Mouse (Mus musculus): ENCODE measurements at regions not wholly inside any gene's neighbourhood (a gene's known extent, or its start where the extent isn't known, plus 50 kb on each side); places are given as distances from the start of the nearest gene placed in this dataset.

DNA sequence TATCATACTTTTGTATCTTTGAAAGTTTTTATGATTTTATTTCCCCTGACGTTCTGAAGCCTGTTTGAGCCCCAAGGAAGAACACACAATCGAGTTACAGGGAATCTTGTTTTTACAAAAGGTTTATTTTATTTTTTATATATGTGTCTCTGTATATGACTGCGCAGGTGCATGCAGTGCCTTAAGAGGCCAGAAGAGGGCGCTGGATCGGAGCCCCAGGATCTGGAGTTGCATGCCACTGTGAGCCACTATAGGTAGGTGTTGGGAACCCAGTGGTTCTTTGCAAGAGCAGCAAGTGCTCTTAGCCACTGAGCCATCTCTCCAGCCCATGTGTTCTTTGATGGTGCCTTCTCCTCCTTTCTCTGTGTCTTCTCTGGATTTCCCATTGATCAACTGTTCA lies 292.3 kb downstream of the CK137956 start:
- no peaks in the 10 kb centered on the region for H3K36me3 ChIP-seq (ENCODE audit: control insufficient read depth, insufficient read depth, low read length)
- 38% methylated on average over 5 of the region's 5 CpGs for WGBS
- H3K9me3 ChIP-seq (ENCODE audit: control insufficient read depth, low read length) = no peaks in the 10 kb centered on the region
- no peak overlapping the region for H3K9ac ChIP-seq (ENCODE audit: low read length)
- no peaks in the 10 kb centered on the region for H3K27me3 ChIP-seq (ENCODE audit: control insufficient read depth, insufficient read depth, low read length)
- no peak for ATAC-seq (ENCODE audit: insufficient number of reproducible peaks, insufficient read depth, low FRiP score, low read depth)
- H3K4me2 ChIP-seq (ENCODE audit: low read length) = no peak overlapping the region
- H3K4me1 ChIP-seq (ENCODE audit: control insufficient read depth in 2 of 2, insufficient read depth in 2 of 2, low read length in 2 of 2) = no peaks in the 10 kb centered on the region
- no peak overlapping the region for H3K27ac ChIP-seq (replicated peaks in 1 of 2; ENCODE audit: control insufficient read depth in 1 of 2, insufficient read depth in 1 of 2, low read depth in 2 of 2, low read length in 2 of 2)
- no peak overlapping the region for H3K4me3 ChIP-seq (ENCODE audit: control insufficient read depth in 1 of 2, insufficient read depth in 1 of 2, low read depth in 1 of 2, low read length in 2 of 2)

DNA sequence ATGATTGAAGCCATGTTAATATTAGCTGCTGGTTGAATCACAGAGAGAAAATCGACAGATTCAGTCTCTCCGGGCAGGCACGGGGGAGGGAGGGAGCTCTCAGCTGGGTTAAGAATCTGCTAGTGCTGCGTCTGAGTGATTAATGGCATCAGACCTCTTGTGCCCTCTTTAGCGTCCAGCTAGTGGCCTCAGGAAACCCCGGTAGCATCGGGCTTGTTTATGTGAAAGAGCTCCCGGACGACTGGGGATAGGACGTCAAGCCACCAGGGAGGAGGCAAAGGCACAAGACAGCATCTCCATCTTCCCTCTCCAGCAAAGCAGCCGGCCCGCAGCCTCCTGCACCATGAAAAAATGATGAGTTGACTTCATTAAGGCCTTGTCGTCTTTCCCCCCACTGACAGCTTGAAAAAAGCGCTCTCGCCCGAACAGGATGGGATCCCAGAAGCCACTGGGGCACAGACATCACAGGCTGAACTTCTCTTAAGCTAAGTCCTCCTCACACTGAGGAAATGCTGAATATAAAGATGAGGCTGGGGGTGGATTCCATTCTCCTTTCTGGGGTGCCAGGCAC lies 294.9 kb downstream of the CK137956 start:
- H3K4me2 ChIP-seq (ENCODE audit: low read length) = no peak overlapping the region
- no peak overlapping the region for H3K4me3 ChIP-seq (ENCODE audit: control insufficient read depth in 1 of 2, insufficient read depth in 1 of 2, low read depth in 1 of 2, low read length in 2 of 2)
- H3K27me3 ChIP-seq (ENCODE audit: control insufficient read depth, insufficient read depth, low read length) = no peaks in the 10 kb centered on the region
- 61% methylated on average over 16 of the region's 16 CpGs for WGBS
- no peaks in the 10 kb centered on the region for H3K9me3 ChIP-seq (ENCODE audit: control insufficient read depth, low read length)
- H3K36me3 ChIP-seq (ENCODE audit: control insufficient read depth, insufficient read depth, low read length) = no peaks in the 10 kb centered on the region
- no peak overlapping the region for H3K9ac ChIP-seq (ENCODE audit: low read length)
- H3K27ac ChIP-seq (replicated peaks in 1 of 2; ENCODE audit: control insufficient read depth in 1 of 2, insufficient read depth in 1 of 2, low read depth in 2 of 2, low read length in 2 of 2) = no peak overlapping the region
- ATAC-seq (ENCODE audit: insufficient number of reproducible peaks, insufficient read depth, low FRiP score, low read depth) = no peak
- H3K4me1 ChIP-seq (ENCODE audit: control insufficient read depth in 2 of 2, insufficient read depth in 2 of 2, low read length in 2 of 2) = no peaks in the 10 kb centered on the region

DNA sequence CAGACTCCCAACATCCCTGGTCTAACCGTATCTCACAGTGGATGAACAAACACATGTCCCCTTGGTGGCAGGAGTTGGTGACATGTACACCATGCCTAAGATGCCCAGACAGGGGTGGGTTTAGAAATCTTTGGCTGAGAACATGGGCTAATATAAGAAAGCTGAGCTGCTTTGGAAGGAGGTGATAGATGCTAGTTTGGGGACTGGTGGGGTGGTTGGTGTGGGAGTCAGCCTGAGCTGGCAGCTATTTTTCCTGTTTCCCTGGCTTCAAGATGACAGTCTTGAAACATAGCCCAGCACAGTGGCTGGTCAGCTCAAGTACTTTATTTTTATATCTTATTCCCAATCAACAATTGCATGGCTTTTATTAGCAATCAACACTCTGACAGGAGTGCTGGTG lies 302.0 kb upstream of the Gjb5 start:
- Histone ChIP-seq H3K9ac (ENCODE audit: low read length) (no peak overlapping the region), H3K4me1 (ENCODE audit: control insufficient read depth in 2 of 2, insufficient read depth in 2 of 2, low read length in 2 of 2) (no peaks in the 10 kb centered on the region), H3K4me2 (ENCODE audit: low read length) (no peak overlapping the region), H3K9me3 (ENCODE audit: control insufficient read depth, low read length) (no peaks in the 10 kb centered on the region), H3K36me3 (ENCODE audit: control insufficient read depth, insufficient read depth, low read length) (no peaks in the 10 kb centered on the region), H3K4me3 (ENCODE audit: control insufficient read depth in 1 of 2, insufficient read depth in 1 of 2, low read depth in 1 of 2, low read length in 2 of 2) (no peak overlapping the region), H3K27ac (replicated peaks in 1 of 2; ENCODE audit: control insufficient read depth in 1 of 2, insufficient read depth in 1 of 2, low read depth in 2 of 2, low read length in 2 of 2) (no peak overlapping the region), H3K27me3 (ENCODE audit: control insufficient read depth, insufficient read depth, low read length) (no peaks in the 10 kb centered on the region)
- no peak for ATAC-seq (ENCODE audit: insufficient number of reproducible peaks, insufficient read depth, low FRiP score, low read depth)
- WGBS = 83% methylated on average over 1 of the region's 1 CpGs

DNA sequence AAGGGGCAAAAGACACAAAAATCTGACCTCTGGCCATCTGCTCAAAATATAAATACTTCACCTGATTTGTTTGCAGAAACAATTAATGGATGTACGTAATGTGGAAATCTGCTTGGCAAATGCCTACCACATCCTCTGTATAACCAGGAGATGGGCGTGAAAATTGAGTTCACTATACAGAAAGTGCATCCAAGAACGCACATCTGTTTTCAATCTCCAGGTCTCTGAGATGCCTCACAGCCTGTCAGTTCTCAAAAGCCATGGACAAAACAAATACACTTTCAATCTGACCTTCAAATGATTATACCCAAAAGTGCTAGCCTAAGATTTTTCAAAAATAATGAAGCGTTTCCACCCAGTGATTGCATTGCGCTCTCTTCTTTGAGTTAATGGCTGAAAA lies 293.6 kb upstream of the Gjb5 start:
- Histone ChIP-seq H3K27ac (replicated peaks in 1 of 2; ENCODE audit: control insufficient read depth in 1 of 2, insufficient read depth in 1 of 2, low read depth in 2 of 2, low read length in 2 of 2) (no peak overlapping the region), H3K9me3 (ENCODE audit: control insufficient read depth, low read length) (no peaks in the 10 kb centered on the region), H3K4me2 (ENCODE audit: low read length) (no peak overlapping the region), H3K36me3 (ENCODE audit: control insufficient read depth, insufficient read depth, low read length) (no peaks in the 10 kb centered on the region), H3K4me3 (ENCODE audit: control insufficient read depth in 1 of 2, insufficient read depth in 1 of 2, low read depth in 1 of 2, low read length in 2 of 2) (no peak overlapping the region), H3K27me3 (ENCODE audit: control insufficient read depth, insufficient read depth, low read length) (no peaks in the 10 kb centered on the region), H3K4me1 (ENCODE audit: control insufficient read depth in 2 of 2, insufficient read depth in 2 of 2, low read length in 2 of 2) (no peaks in the 10 kb centered on the region), H3K9ac (ENCODE audit: low read length) (no peak overlapping the region)
- 84% methylated on average over 5 of the region's 5 CpGs for WGBS
- no peak for ATAC-seq (ENCODE audit: insufficient number of reproducible peaks, insufficient read depth, low FRiP score, low read depth)

DNA sequence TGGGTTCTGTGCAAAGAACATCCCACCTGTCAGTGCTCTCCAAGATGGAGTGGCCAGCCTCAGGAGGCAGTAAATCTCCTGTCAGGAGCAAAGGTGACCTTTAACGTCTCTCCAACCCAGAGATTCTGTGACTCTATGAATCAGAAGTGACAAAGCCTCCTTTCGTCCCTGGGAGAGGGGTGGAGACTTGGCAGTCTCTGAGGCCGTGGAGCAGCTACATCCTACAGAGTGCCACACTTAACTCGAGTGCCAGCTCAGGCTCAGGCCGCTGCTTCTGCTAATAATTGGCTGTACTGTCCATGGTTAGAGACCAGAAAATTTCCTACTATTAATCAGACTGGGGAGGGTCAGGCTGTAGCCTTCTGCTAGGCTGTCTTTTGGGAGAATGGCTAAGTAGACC lies 290.0 kb upstream of the Gjb5 start:
- Histone ChIP-seq H3K4me1 (ENCODE audit: control insufficient read depth in 2 of 2, insufficient read depth in 2 of 2, low read length in 2 of 2) (no peaks in the 10 kb centered on the region), H3K4me3 (ENCODE audit: control insufficient read depth in 1 of 2, insufficient read depth in 1 of 2, low read depth in 1 of 2, low read length in 2 of 2) (no peak overlapping the region), H3K4me2 (ENCODE audit: low read length) (no peak overlapping the region), H3K27me3 (ENCODE audit: control insufficient read depth, insufficient read depth, low read length) (no peaks in the 10 kb centered on the region), H3K9me3 (ENCODE audit: control insufficient read depth, low read length) (no peaks in the 10 kb centered on the region), H3K9ac (ENCODE audit: low read length) (no peak overlapping the region), H3K27ac (replicated peaks in 1 of 2; ENCODE audit: control insufficient read depth in 1 of 2, insufficient read depth in 1 of 2, low read depth in 2 of 2, low read length in 2 of 2) (no peak overlapping the region), H3K36me3 (ENCODE audit: control insufficient read depth, insufficient read depth, low read length) (no peaks in the 10 kb centered on the region)
- no peak for ATAC-seq (ENCODE audit: insufficient number of reproducible peaks, insufficient read depth, low FRiP score, low read depth)
- WGBS = 53% methylated on average over 5 of the region's 5 CpGs

DNA sequence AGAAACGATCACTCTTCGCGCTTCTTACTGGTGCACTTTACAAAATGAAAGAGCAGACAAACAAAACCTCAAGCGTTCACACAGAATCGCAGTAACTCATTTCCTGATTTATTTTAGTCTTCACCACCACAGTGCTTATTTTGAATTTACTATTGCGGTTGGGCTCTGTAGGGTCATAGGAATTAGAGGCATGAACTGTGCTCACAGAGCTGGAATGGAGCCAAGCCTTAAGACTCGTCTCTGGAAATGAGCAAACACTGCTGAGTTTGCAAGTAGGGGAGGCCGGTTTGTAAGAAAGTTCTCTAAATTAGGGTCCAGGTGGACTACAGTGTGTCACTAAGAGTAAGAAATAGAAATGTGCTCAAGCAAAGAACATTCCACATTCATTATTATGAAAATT lies 289.2 kb upstream of the Gjb5 start:
- H3K9me3 ChIP-seq (ENCODE audit: control insufficient read depth, low read length) = no peaks in the 10 kb centered on the region
- no peak overlapping the region for H3K4me2 ChIP-seq (ENCODE audit: low read length)
- H3K36me3 ChIP-seq (ENCODE audit: control insufficient read depth, insufficient read depth, low read length) = no peaks in the 10 kb centered on the region
- H3K27me3 ChIP-seq (ENCODE audit: control insufficient read depth, insufficient read depth, low read length) = no peaks in the 10 kb centered on the region
- H3K4me3 ChIP-seq (ENCODE audit: control insufficient read depth in 1 of 2, insufficient read depth in 1 of 2, low read depth in 1 of 2, low read length in 2 of 2) = no peak overlapping the region
- H3K27ac ChIP-seq (replicated peaks in 1 of 2; ENCODE audit: control insufficient read depth in 1 of 2, insufficient read depth in 1 of 2, low read depth in 2 of 2, low read length in 2 of 2) = no peak overlapping the region
- no peak for ATAC-seq (ENCODE audit: insufficient number of reproducible peaks, insufficient read depth, low FRiP score, low read depth)
- H3K4me1 ChIP-seq (ENCODE audit: control insufficient read depth in 2 of 2, insufficient read depth in 2 of 2, low read length in 2 of 2) = no peaks in the 10 kb centered on the region
- WGBS = 54% methylated on average over 8 of the region's 8 CpGs
- no peak overlapping the region for H3K9ac ChIP-seq (ENCODE audit: low read length)

DNA sequence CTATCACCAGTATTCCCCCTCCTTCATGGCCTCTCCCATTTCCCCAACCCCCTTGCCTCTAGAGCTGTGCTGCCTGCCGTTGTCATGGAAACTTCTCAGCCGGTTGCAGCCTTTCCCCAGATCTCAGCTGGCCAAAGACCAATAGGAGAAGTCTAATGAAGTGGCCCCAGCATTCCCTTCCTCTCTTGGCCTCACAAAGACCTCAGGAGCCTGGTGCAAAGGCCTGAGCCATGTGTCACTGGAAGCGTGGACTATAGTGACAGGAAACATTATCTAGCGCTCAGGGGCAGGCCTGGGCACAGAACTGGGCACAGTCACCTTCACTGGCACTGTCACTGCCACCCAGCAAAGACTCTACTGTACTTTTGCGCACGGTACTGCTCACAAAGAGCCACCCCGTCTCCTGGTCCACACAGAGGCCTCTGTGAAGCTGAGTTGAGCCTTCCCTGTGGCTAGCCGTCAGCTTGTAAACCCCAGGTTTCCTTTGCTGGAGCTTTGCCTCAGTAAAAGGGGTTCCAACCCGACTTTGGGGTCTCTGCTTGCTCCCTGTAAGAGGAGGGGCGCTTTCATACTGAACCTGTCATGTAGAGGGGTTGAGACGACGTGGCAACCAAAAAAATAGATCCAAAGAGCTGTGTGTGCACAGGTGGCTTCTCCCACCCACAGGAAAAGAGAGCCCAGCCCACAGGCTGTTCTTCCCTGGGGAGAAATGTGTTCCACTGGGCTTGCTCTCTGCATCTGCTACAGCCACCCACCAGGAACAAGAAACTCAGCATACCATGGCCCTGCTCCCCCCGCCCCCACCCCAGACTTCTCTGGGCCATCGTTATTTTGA lies 282.5 kb upstream of the Gjb5 start:
- Histone ChIP-seq H3K36me3 (ENCODE audit: control insufficient read depth, insufficient read depth, low read length) (no peaks in the 10 kb centered on the region), H3K9me3 (ENCODE audit: control insufficient read depth, low read length) (no peaks in the 10 kb centered on the region), H3K4me2 (ENCODE audit: low read length) (no peak overlapping the region), H3K4me1 (ENCODE audit: control insufficient read depth in 2 of 2, insufficient read depth in 2 of 2, low read length in 2 of 2) (peaks cover 0 to 2% of the 10 kb centered on the region in 2 experiments; a peak in 1 of 4 replicates), H3K9ac (ENCODE audit: low read length) (no peak overlapping the region), H3K4me3 (ENCODE audit: control insufficient read depth in 1 of 2, insufficient read depth in 1 of 2, low read depth in 1 of 2, low read length in 2 of 2) (no peak overlapping the region), H3K27ac (replicated peaks in 1 of 2; ENCODE audit: control insufficient read depth in 1 of 2, insufficient read depth in 1 of 2, low read depth in 2 of 2, low read length in 2 of 2) (no peak overlapping the region), H3K27me3 (ENCODE audit: control insufficient read depth, insufficient read depth, low read length) (no peaks in the 10 kb centered on the region)
- WGBS = 57% methylated on average over 14 of the region's 14 CpGs
- ATAC-seq (ENCODE audit: insufficient number of reproducible peaks, insufficient read depth, low FRiP score, low read depth) = no peak

DNA sequence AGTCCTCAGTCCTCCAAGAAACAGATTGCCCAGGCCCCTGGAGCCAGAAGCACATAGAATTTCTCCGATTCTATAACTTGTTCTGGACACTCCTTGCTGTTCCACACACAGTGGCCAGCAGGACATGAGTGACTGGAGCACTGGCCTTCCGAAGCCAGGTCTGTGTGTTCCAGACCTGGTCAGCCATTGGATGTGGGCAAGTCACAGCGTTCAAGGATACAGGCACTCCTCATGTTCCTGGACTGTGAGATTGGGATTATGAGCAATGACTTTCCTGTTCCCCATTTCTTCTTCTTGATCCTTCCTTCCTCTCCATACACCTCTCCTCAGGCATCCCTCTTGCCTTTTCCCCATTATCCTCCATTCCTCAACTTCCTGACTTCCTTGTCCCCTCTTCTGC lies 281.8 kb upstream of the Gjb5 start:
- no peak for ATAC-seq (ENCODE audit: insufficient number of reproducible peaks, insufficient read depth, low FRiP score, low read depth)
- Histone ChIP-seq H3K4me1 (ENCODE audit: control insufficient read depth in 2 of 2, insufficient read depth in 2 of 2, low read length in 2 of 2) (peaks cover 0 to 2% of the 10 kb centered on the region in 2 experiments; a peak in 1 of 4 replicates), H3K9me3 (ENCODE audit: control insufficient read depth, low read length) (no peaks in the 10 kb centered on the region), H3K27ac (replicated peaks in 1 of 2; ENCODE audit: control insufficient read depth in 1 of 2, insufficient read depth in 1 of 2, low read depth in 2 of 2, low read length in 2 of 2) (no peak overlapping the region), H3K9ac (ENCODE audit: low read length) (no peak overlapping the region), H3K36me3 (ENCODE audit: control insufficient read depth, insufficient read depth, low read length) (no peaks in the 10 kb centered on the region), H3K4me3 (ENCODE audit: control insufficient read depth in 1 of 2, insufficient read depth in 1 of 2, low read depth in 1 of 2, low read length in 2 of 2) (no peak overlapping the region), H3K27me3 (ENCODE audit: control insufficient read depth, insufficient read depth, low read length) (no peaks in the 10 kb centered on the region), H3K4me2 (ENCODE audit: low read length) (no peak overlapping the region)
- WGBS = 89% methylated on average over 3 of the region's 3 CpGs

Data from heart, embryonic 14.5 days (tissue).